Mouse (Mus musculus): ENCODE measurements around the gene Noto. TPM values are rescaled to one million over a fixed set of nuclear protein-coding genes. Genes with fewer than 3 reads are reported as not detected.

Gene Noto
- polyA plus RNA-seq (2015; fragmentation: Nextera tagmentation; extraction: Ambion mirVana) = not detected in 2 replicates

DNA sequence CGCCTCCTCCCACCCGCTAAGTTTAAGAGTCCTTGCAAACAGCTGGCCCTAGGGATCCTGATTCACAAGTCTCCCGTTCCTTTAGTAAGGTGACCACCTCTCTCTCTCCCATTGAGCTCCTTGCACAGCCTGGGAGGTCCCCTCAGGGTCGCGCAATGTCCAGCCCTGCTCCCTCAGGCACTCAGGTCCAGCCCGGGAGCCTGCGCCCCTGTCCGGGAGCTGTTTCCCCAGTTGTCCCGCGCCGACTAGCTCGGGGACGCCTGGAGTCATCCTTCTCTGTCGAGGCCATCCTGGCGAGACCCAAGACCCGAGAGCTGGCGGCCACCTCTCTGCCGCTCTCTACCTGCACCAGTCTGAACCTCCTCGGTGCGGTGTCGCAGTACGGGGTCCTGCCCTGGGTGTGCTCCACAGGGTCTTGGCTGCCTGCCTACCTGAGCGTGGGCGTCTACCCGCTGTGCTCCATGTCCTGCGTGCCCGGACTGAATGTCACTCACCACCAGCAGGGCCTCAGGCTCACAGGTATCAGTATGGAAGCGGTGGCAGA, at the start of gene Noto:
Noto (plus strand) TSS at position 51 of the 544 bp plus-strand sequence.
- H3K36me3 ChIP-seq (replicated peaks) = no peaks in the 10 kb centered on the region
- WGBS (ENCODE audit: insufficient replicate concordance) = 23% methylated on average over 28 of the region's 28 CpGs
- H3K4me1 ChIP-seq (replicated peaks) = 0 out of 2 replicates have a peak, but pooled peaks cover 4% of the 10 kb centered on the region
- H3K4me2 ChIP-seq = no peak within 1 kb of the TSS
- peaks cover 51% of the 10 kb centered on the region for H3K27me3 ChIP-seq
- H3K9ac ChIP-seq = no peak within 1 kb of the TSS
- H3K4me3 ChIP-seq (replicated peaks) = no peak within 1 kb of the TSS
- no peaks in the 10 kb centered on the region for H3K9me3 ChIP-seq (replicated peaks)
- H3K27ac ChIP-seq (replicated peaks) = no peak within 1 kb of the TSS
- ATAC-seq (ENCODE audit: insufficient read depth) = no peak

DNA sequence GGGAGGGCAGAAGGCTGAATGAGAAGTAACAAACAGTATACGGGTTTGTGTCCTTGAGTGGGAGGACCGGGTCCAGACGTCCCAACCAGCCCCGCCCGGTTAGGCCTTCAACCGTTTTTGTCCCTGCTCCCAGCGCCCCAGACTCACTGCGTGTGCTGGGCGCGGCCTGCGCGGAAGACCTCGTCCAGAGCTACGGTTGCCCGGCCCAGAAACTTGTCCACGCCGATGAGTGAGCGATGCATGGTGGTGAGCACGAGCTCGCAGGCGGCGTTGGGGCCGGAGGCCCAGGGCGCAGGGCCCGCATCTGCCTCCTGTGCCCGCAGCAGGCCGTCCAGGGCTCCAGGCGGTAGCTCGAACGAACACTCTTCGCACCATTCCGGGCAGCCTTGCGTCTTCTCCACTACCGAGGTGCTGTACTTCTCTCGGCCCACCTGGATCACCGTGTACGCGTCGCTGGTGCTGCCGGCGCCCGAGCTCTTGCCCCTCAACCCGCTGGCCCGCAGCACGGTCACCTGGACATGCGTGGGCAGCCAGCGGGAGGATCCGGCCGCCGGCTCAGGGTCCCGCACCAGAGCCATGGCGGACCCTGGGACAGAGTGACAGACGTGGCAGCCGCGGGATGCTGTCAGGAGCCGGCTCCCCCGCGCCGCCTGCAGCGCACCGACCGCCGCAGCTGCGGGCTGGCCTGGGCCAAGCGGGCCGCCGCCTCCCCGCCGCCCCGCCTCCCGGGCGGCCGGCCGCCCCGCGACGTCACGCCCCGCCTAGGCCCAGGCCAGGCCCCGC, 49.5 kb upstream of the Noto start, which contains the start of gene Rab11fip5:
Rab11fip5 (minus strand) TSS at position 684 of the 783 bp plus-strand sequence.
- ATAC-seq (ENCODE audit: insufficient read depth) = 0 out of 2 replicates have a peak, but pooled peaks have one; percentile 2

DNA sequence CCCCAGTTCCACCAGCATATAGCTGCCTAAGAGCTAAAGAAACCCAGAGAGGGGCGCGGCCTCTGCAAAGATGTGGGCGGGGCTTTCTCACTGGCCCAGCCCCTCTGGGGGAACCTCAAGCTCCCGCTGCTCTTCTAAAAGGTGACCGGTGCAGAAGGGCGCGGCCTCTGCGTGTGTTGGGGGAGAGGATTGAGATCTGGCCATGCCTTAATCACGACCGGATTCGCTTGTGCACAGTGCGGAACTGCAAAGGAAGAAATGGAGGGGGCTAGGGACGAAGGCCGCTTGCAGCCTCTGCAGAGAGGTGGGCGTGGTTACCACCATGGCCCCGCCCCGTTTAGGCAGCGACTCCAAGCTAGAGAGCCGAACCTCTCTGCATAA, 49.0 kb upstream of the Noto start:
- no peaks in the 10 kb centered on the region for H3K9me3 ChIP-seq (replicated peaks)
- H3K4me3 ChIP-seq (replicated peaks) = peak overlapping the region; percentile 67
- no peaks in the 10 kb centered on the region for H3K36me3 ChIP-seq (replicated peaks)
- no peak overlapping the region for H3K27ac ChIP-seq (replicated peaks)
- under 1% methylated on average over 19 of the region's 19 CpGs for WGBS (ENCODE audit: insufficient replicate concordance)
- peaks cover 25% of the 10 kb centered on the region for H3K27me3 ChIP-seq
- ATAC-seq (ENCODE audit: insufficient read depth) = peak; percentile 93
- H3K4me1 ChIP-seq (replicated peaks) = peaks cover 56% of the 10 kb centered on the region
- peak overlapping the region; percentile 35; the same call in 1 of the 2 replicates for H3K9ac ChIP-seq
- peak overlapping the region; percentile 98 for H3K4me2 ChIP-seq

More for the DNA sequence above, 49.5 kb upstream of the Noto start, which contains the start of gene Rab11fip5:
- no peaks in the 10 kb centered on the region for H3K9me3 ChIP-seq (replicated peaks)
- H3K4me2 ChIP-seq = peak within 1 kb of the TSS; percentile 98
- H3K4me3 ChIP-seq (replicated peaks) = peak within 1 kb of the TSS; percentile 67
- H3K27me3 ChIP-seq = peaks cover 25% of the 10 kb centered on the region
- no peaks in the 10 kb centered on the region for H3K36me3 ChIP-seq (replicated peaks)
- whole genome bisulfite sequencing (ENCODE audit: insufficient replicate concordance) = 4% methylated on average over 80 of the region's 80 CpGs
- peaks cover 61% of the 10 kb centered on the region for H3K4me1 ChIP-seq (replicated peaks)
- peak within 1 kb of the TSS; percentile 62 for H3K9ac ChIP-seq
- H3K27ac ChIP-seq (replicated peaks) = no peak within 1 kb of the TSS

DNA sequence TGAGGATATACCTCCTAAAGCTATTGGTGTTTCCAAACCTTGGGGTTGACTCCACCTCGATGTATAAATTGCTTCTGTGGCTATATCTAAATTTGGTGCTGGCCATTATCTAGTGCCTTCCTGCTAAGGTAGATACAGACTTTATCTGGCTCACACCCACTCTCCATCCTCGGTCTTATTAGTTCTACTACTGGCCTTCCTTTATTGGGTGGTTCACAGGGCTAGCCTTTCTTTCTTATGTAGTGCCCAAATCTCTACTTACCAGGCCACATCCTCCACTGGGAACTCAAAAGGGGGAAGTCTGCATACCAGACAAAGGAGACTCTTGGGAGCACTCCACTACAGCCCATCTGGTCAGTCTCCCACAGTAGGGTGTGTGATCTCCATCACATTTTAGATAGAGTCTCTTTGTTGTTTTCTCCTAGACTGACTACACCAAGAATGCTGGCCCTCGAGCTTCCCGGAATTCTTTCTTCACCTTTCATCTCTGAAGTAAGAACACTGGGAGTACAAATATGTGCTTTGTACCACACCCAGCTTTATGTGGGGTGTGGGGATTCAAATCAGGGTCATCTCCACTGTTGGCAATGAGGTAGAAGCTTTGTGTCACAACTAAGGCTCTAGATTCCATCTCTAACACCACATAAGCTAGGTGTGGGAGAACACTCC, 46.5 kb upstream of the Noto start:
- no peak overlapping the region for H3K27ac ChIP-seq (replicated peaks)
- peaks cover 18% of the 10 kb centered on the region for H3K27me3 ChIP-seq
- H3K4me2 ChIP-seq = peak overlapping the region; percentile 18
- no peaks in the 10 kb centered on the region for H3K9me3 ChIP-seq (replicated peaks)
- no peak for ATAC-seq (ENCODE audit: insufficient read depth)
- no peak overlapping the region for H3K9ac ChIP-seq
- peaks cover 72% of the 10 kb centered on the region for H3K4me1 ChIP-seq (replicated peaks)
- 43% methylated on average over 4 of the region's 4 CpGs for WGBS (ENCODE audit: insufficient replicate concordance)
- no peaks in the 10 kb centered on the region for H3K36me3 ChIP-seq (replicated peaks)
- no peak overlapping the region for H3K4me3 ChIP-seq (replicated peaks)

DNA sequence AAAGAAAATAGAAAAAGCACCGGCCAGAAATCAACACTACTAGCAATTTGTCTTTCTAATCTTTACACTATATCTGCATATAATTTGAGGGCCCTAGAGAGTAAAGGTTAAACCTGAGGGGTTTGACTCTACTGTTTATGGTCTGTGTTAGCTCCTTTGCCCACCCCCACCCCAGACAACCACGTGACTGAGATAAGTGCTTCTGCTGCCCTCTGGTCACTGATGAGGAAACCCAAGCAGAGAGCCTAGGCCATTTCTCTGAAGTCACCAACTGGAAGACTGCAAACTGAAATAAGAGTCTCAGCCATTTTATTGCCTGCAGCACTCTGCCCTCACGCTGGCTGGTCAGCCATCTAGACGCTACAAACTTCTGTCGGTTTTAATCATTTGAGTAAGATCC, 45.8 kb upstream of the Noto start:
- WGBS (ENCODE audit: insufficient replicate concordance) = 38% methylated on average over 5 of the region's 5 CpGs
- ATAC-seq (ENCODE audit: insufficient read depth) = no peak
- H3K4me1 ChIP-seq (replicated peaks) = peaks cover 72% of the 10 kb centered on the region

DNA sequence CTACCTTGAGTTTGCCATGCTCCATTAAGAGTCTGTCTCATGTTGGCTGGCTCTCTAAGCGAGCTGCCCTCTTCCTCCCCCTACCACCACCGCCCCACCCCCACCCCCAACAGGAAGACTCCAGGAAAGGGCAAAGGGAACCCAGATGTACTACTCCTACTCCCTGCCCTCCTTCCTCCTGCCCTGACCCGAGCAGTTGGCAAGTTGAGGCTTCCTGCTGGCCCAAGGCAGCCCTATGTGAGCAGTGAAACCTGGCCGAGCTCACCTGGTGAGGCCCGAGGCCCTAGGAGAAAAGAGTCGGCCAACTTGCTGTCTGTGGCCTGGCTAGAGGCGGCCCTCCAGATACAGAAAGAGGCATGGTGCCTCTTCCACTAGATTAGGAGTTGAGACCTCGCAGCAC, 45.1 kb upstream of the Noto start:
- Histone ChIP-seq H3K36me3 (replicated peaks) (no peaks in the 10 kb centered on the region), H3K4me1 (replicated peaks) (peaks cover 72% of the 10 kb centered on the region), H3K9me3 (replicated peaks) (no peaks in the 10 kb centered on the region), H3K4me2 (no peak overlapping the region; the same call in 1 of the 2 replicates), H3K27me3 (peaks cover 7% of the 10 kb centered on the region), H3K9ac (no peak overlapping the region), H3K4me3 (replicated peaks) (no peak overlapping the region), H3K27ac (replicated peaks) (no peak overlapping the region)
- ATAC-seq (ENCODE audit: insufficient read depth) = no peak
- WGBS (ENCODE audit: insufficient replicate concordance) = 36% methylated on average over 8 of the region's 8 CpGs

More for the DNA sequence above, 45.8 kb upstream of the Noto start:
- Histone ChIP-seq H3K36me3 (replicated peaks) (no peaks in the 10 kb centered on the region), H3K9ac (no peak overlapping the region), H3K27ac (replicated peaks) (no peak overlapping the region), H3K9me3 (replicated peaks) (no peaks in the 10 kb centered on the region), H3K4me2 (no peak overlapping the region), H3K4me3 (replicated peaks) (no peak overlapping the region), H3K27me3 (peaks cover 13% of the 10 kb centered on the region)

DNA sequence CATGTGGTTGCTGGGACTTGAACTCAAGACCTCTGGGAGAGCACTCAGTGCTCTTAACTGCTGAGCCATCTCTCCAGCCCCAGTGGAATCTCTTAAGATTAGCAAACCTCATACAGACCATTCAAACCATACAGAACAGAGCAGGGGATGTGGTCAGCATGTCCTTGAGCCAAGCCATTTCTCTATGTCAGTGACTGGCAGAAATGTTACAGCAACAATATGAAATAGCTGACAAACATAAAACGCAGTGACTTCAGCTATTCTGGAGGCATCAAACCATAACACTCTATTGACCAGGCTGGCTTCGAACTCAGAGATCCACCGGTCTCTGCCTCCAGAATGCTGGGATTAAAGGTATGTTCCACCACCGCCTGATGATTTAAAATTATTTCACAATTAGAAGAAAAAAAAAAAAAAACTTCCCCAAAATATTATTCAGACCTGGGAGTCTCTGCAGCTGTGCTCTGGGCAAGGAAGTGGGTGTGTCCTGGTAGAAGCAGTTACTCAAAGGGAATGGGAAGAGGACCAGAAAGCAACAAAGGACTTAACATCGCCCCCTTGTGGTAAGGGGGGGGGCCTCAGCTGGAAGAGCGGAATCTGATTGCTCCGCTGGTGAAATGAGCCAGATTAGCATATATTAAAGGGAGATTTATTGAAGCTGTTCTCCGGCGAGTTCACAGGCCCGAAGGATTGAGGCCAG, 43.3 kb upstream of the Noto start:
- peak overlapping the region; percentile 31 for H3K4me3 ChIP-seq (replicated peaks)
- peaks cover 56% of the 10 kb centered on the region for H3K4me1 ChIP-seq (replicated peaks)

DNA sequence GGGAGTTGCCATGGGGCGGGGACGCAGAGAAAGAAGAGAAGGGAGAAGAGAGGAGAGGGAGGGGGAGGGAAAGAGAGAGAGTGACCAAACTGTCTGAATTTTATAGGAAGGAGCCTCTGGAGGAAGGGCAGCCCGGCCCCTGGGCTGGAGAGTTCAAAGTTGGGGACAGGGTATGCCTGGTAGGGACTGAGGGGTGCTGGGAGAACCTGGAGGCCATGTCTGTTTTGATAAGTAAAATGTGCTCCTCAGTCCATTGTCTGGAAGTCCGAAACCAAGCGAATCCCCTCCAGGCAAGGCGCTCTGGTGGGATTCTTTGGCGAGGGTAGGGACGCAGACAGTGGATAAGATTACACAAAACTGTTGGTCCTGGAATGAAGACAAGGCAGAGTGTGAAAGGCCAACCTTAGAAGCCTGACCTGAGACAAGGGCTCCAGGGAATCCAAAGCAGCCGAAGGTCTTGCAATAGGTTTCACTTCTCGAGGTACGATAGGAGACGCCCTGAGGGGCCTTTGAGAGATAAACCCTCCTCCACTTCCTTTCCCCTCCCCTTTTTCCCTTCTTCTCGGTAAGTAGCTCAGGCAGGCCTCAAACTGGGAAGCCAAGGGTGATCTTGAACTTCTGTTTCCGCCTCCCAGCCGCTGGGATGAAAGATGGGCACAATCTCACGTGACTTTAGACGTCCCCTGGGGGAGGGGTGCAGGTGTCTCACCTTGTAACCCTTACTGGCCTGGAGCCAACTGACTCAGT, 42.6 kb upstream of the Noto start:
- Histone ChIP-seq H3K4me3 (replicated peaks) (peak overlapping the region; percentile 31), H3K4me1 (replicated peaks) (peaks cover 50% of the 10 kb centered on the region), H3K36me3 (replicated peaks) (no peaks in the 10 kb centered on the region), H3K4me2 (peak overlapping the region; percentile 65), H3K9me3 (replicated peaks) (no peaks in the 10 kb centered on the region), H3K27me3 (no peaks in the 10 kb centered on the region), H3K9ac (peak overlapping the region; percentile 27; the same call in 1 of the 2 replicates), H3K27ac (replicated peaks) (no peak overlapping the region)
- ATAC-seq (ENCODE audit: insufficient read depth) = 0 out of 2 replicates have a peak, but pooled peaks have one; percentile 25
- WGBS (ENCODE audit: insufficient replicate concordance) = 15% methylated on average over 17 of the region's 17 CpGs

More for the DNA sequence above, 43.3 kb upstream of the Noto start:
- no peaks in the 10 kb centered on the region for H3K9me3 ChIP-seq (replicated peaks)
- no peaks in the 10 kb centered on the region for H3K36me3 ChIP-seq (replicated peaks)
- no peak overlapping the region for H3K9ac ChIP-seq
- H3K4me2 ChIP-seq = peak overlapping the region; percentile 65
- WGBS (ENCODE audit: insufficient replicate concordance) = 28% methylated on average over 10 of the region's 10 CpGs
- H3K27ac ChIP-seq (replicated peaks) = no peak overlapping the region
- peak; percentile 53; the same call in 1 of the 2 replicates for ATAC-seq (ENCODE audit: insufficient read depth)
- H3K27me3 ChIP-seq = no peaks in the 10 kb centered on the region

DNA sequence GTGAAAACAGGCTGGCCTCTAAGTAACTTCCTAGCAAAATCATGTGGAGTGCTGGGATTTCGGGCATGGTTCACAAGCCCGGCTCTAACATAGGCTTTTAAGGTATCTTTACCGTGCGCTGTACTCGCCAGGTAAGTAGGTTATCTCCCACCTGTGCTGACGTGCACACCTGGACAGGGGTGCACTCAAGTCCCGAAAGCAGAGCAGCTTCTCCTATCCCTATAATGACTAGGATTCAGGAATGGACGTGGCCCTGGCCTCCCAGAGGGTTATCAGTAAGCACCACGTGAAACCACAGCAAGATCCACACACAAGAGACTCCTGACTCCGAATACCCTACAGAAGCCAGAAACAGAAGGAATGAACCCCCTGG, 42.1 kb upstream of the Noto start:
- ATAC-seq (ENCODE audit: insufficient read depth) = no peak
- peak overlapping the region; percentile 65 for H3K4me2 ChIP-seq
- 50% methylated on average over 10 of the region's 10 CpGs for WGBS (ENCODE audit: insufficient replicate concordance)

DNA sequence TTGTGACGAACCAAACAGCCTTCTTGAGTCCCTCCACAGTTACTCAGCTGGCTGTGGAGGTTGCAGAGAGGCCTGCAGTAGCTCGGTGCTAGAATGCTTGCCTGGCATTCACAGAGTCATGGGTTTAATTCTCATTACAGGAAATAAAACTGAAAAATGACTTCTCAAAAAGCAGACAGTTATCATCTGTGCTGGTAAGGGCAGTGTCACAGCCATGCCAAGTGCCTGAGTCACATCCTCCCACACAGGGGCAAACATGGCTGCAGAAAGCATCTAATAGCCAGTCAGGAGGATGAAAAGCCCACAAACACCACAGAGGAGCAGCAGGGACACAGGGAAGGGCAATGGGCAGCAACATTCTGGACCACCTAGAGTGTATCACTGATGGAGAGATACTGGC, 40.9 kb upstream of the Noto start:
- Histone ChIP-seq H3K9me3 (replicated peaks) (no peaks in the 10 kb centered on the region), H3K4me3 (replicated peaks) (no peak overlapping the region), H3K4me1 (replicated peaks) (peaks cover 35% of the 10 kb centered on the region), H3K9ac (no peak overlapping the region), H3K27me3 (peaks cover 3% of the 10 kb centered on the region; the same call in 1 of the 2 replicates), H3K4me2 (no peak overlapping the region), H3K36me3 (replicated peaks) (no peaks in the 10 kb centered on the region), H3K27ac (replicated peaks) (no peak overlapping the region)
- WGBS (ENCODE audit: insufficient replicate concordance) = 69% methylated on average over 2 of the region's 2 CpGs
- ATAC-seq (ENCODE audit: insufficient read depth) = no peak

More for the DNA sequence above, 42.1 kb upstream of the Noto start:
- H3K9me3 ChIP-seq (replicated peaks) = no peaks in the 10 kb centered on the region
- no peak overlapping the region for H3K27ac ChIP-seq (replicated peaks)
- peaks cover 46% of the 10 kb centered on the region for H3K4me1 ChIP-seq (replicated peaks)
- H3K4me3 ChIP-seq (replicated peaks) = no peak overlapping the region
- no peak overlapping the region; the same call in 1 of the 2 replicates for H3K9ac ChIP-seq
- no peaks in the 10 kb centered on the region for H3K36me3 ChIP-seq (replicated peaks)
- H3K27me3 ChIP-seq = peaks cover 1% of the 10 kb centered on the region; the same call in 1 of the 2 replicates
